Mouse (Mus musculus) intestine, embryonic 16.5 days (tissue): ENCODE measurements around the gene Tomm40l. TPM values are rescaled to one million over a fixed set of nuclear protein-coding genes. Genes with fewer than 3 reads are reported as not detected.

Source experiments
- ATAC-seq: fragments of 200-750 bp; cut with Nextera tagmentation; 2 replicates; pipeline ENCODE4 v1.8.0; 2017; ENCODE audit warnings: moderate TSS enrichment, moderate library complexity
- H3K27ac ChIP-seq: fragments of 300-500 bp; sonication (generic); 2 replicates; pipeline ENCODE4 v1.5.1; 2014; ENCODE audit warnings: mild to moderate bottlenecking, low read length
- H3K27me3 ChIP-seq: fragments of 300-500 bp; sonication (generic); replicated peaks from 2 replicates; pipeline ENCODE4 v1.6.1; 2014; ENCODE audit warnings: low read length, control low read depth, mixed read lengths; ENCODE audit not compliant: control insufficient read depth, insufficient read depth
- H3K36me3 ChIP-seq: fragments of 300-500 bp; sonication (generic); 2 replicates; pipeline ENCODE4 v1.6.1; 2014; ENCODE audit warnings: low read length, control low read depth; ENCODE audit not compliant: control insufficient read depth, insufficient read depth
- H3K4me1 ChIP-seq: fragments of 300-500 bp; sonication (generic); 2 replicates; pipeline ENCODE4 v1.6.1; 2014; ENCODE audit warnings: low read length, control low read depth, mixed read lengths; ENCODE audit not compliant: control insufficient read depth, insufficient read depth
- H3K4me2 ChIP-seq: fragments of 300-500 bp; sonication (generic); 2 replicates; pipeline ENCODE4 v1.6.1; 2014; ENCODE audit warnings: low read depth, low read length, control low read depth
- H3K4me3 ChIP-seq: fragments of 300-500 bp; sonication (generic); 2 replicates; pipeline ENCODE4 v1.5.1; 2014; ENCODE audit warnings: mild to moderate bottlenecking, low read length
- H3K9ac ChIP-seq: fragments of 300-500 bp; sonication (generic); 2 replicates; pipeline ENCODE4 v1.6.1; 2014; ENCODE audit warnings: low read depth, low read length
- H3K9me3 ChIP-seq: fragments of 300-500 bp; sonication (generic); 2 replicates; pipeline ENCODE4 v1.6.1; 2016; ENCODE audit warnings: low read length, control low read depth; ENCODE audit not compliant: control insufficient read depth
- WGBS: fragments of 180-500 bp; shearing (Covaris S2); extraction: QIAGEN DNeasy Blood & Tissue Kit; methylation state at CpG from one replicate; pipeline ENCODE4 v1.1.7; 2014; 5-methylcytosine and 5-hydroxymethylcytosine counted together
- polyA plus RNA-seq: library from polyadenylated mRNA; unstranded; fragments of >200 nt; fragmentation: Nextera tagmentation; extraction: Ambion mirVana; gene quantifications from 2 replicates; pipeline ENCODE4 v1.2.1, GENCODE M21; 2015

Tomm40l gene
- polyA plus RNA-seq, 1 experiment from 2014 or later = 34.7 TPM

DNA sequence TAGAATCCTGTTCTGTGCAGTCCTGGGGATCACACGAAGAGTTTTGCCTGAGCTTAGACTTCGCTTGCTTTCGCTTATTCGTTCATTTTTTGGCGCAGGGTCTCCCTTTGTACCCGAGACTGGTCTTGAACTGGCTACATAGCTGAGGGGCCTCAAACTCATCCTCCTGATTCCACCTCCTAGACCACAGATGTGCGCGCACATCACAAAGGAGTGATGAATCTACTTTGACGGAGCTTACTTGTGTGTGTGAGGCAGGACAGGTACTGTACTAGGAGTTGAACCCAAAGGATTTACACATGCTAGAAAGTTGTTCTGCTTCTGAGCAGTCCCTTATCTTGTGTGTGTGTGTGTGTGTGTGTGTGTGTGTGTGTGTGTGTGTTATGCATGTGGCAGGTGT, 31.5 kb downstream of the Tomm40l start:
- Histone ChIP-seq H3K27ac (no peak overlapping the region), H3K4me1 (peaks cover 27% of the 10 kb centered on the region), H3K9ac (no peak overlapping the region), H3K4me3 (no peak overlapping the region), H3K4me2 (no peak overlapping the region), H3K9me3 (no peaks in the 10 kb centered on the region), H3K36me3 (no peaks in the 10 kb centered on the region), H3K27me3 (peaks cover 14% of the 10 kb centered on the region)
- WGBS = 98% methylated on average over 9 of the region's 9 CpGs
- no peak for ATAC-seq

DNA sequence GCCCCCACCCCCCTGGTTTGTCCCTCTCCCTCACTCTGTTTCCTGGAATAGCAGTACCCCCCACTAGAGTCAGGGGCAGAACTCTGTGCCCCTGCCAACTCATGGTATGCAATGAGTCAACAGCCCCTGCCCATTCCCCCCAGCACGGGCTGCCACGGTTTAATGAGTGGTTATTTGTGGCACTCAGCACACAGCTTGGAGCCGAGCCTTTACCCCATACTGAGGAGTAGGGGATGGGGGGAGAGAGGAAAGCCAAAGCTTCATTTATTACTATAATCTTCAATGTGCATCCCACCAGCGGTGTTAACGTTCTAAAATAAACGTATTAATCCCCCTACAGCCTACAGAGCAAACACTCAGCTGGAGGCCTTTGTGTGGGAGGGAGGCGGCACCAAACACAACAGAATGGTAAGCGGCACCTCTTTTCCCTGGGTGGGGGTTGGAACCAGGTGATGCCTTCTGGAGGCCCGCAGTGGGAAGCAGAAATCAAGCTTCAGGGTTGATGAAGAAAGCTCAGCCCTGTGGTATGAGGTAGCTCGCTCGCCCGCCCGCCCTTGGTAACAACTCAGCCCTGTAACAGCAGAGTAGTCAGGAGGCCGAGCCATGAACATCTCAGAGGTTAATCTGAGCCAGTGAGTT, 32.7 kb downstream of the Tomm40l start:
- H3K4me1 ChIP-seq = peaks cover 20% of the 10 kb centered on the region
- H3K36me3 ChIP-seq = no peaks in the 10 kb centered on the region
- ATAC-seq = peak; percentile 61
- H3K27me3 ChIP-seq = 0 out of 2 replicates have a peak, but pooled peaks cover 7% of the 10 kb centered on the region
- WGBS = 44% methylated on average over 14 of the region's 14 CpGs
- no peak overlapping the region for H3K9ac ChIP-seq
- no peaks in the 10 kb centered on the region for H3K9me3 ChIP-seq
- H3K4me2 ChIP-seq = 0 out of 2 replicates have a peak overlapping the region, but pooled peaks have one; percentile 15
- no peak overlapping the region for H3K4me3 ChIP-seq
- H3K27ac ChIP-seq = 0 out of 2 replicates have a peak overlapping the region, but pooled peaks have one; percentile 35

DNA sequence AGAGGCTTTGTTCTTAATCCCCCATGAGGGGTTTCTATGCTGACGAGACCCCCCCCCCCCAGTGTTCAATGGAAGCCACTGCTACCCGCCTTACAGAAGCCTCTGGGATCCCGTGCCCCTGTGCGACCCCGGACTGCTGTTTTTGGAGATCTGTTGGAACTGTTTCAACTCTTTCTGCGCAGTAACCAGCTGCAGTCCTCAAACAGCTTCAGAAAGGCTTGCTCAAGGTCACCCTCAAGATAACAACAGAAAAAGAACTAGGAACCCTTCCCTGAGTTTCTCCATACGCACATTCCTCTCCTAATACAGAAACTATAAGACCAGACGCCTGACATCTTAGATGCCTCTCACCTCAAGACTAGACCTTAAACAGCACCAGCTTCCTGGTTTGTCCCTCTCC, 33.3 kb downstream of the Tomm40l start:
- Histone ChIP-seq H3K4me3 (no peak overlapping the region), H3K9ac (0 out of 2 replicates have a peak overlapping the region, but pooled peaks have one; percentile 14), H3K4me2 (0 out of 2 replicates have a peak overlapping the region, but pooled peaks have one; percentile 15), H3K36me3 (no peaks in the 10 kb centered on the region), H3K27me3 (0 out of 2 replicates have a peak, but pooled peaks cover 3% of the 10 kb centered on the region), H3K4me1 (peaks cover 22% of the 10 kb centered on the region), H3K9me3 (no peaks in the 10 kb centered on the region), H3K27ac (0 out of 2 replicates have a peak overlapping the region, but pooled peaks have one; percentile 35)
- ATAC-seq = peak; percentile 19; the same call in 1 of the 2 replicates
- 18% methylated on average over 8 of the region's 8 CpGs for WGBS

DNA sequence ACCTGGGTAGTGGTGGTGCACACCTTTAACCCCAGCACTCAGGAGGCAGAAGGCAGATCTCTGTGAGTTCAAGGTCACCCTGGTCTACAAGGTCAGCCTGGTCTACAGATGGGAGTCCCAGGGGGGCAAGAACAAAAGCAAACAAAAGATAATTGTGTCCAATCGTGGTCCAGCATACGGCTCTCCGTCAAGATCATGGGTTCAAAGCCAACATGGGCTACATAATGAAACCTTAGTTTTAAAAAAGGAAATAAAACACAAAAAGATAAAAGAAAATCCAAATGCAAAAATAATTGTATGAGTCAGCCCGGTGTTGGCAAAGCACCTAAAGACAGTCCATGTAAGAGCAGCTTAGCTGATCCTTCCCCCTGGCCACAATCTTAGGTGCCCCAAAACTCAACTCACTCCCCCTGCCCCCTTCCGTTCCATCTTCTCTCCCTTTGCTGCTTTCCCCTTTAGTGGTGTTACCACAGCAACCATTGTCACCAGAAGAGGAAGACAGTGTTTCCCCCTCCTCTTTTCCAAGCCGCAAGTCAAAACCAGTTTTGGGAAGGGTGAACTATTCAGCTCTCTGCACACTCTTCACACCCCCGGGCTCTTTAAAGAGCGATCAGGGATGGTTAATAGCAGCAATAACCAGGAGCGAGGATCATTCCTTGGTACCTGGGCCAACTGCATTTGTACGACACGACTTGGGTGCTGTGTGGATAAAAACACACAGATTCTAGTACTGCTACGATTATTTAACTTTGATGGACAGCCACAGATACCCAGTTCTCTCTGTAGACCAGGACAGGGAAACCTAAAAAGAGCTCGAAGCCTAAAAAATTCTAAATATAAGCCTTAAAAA, 34.2 kb downstream of the Tomm40l start:
- Histone ChIP-seq H3K9ac (no peak overlapping the region), H3K27me3 (0 out of 2 replicates have a peak, but pooled peaks cover 3% of the 10 kb centered on the region), H3K27ac (no peak overlapping the region), H3K4me2 (no peak overlapping the region), H3K4me1 (peaks cover 20% of the 10 kb centered on the region), H3K9me3 (no peaks in the 10 kb centered on the region), H3K4me3 (no peak overlapping the region), H3K36me3 (no peaks in the 10 kb centered on the region)
- ATAC-seq = no peak
- 66% methylated on average over 13 of the region's 13 CpGs for WGBS

DNA sequence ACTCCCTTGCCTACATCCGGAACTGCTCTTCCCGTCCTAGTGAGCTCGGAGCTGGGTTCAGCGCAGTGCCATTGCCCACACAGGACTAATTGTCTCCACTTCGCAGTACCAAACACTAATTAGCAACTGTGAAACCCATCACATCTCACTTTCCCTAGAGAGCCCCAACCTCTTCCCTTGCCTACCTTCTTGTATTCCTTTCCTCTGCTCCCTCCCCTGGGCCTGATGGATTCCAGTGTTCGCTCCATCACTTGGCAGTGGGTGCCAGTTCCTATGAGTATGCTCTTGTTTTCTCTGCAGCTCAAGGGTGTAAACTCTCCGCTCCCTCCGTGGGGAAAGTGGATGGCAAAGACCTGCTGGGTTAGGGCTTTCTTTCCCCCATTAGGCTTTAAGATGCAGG, 36.7 kb downstream of the Tomm40l start:
- H3K9ac ChIP-seq = no peak overlapping the region
- 70% methylated on average over 8 of the region's 8 CpGs for WGBS
- H3K36me3 ChIP-seq = no peaks in the 10 kb centered on the region
- H3K4me1 ChIP-seq = peaks cover 15% of the 10 kb centered on the region
- ATAC-seq = no peak
- no peaks in the 10 kb centered on the region for H3K9me3 ChIP-seq
- H3K27me3 ChIP-seq = no peaks in the 10 kb centered on the region
- no peak overlapping the region for H3K4me2 ChIP-seq
- H3K27ac ChIP-seq = no peak overlapping the region
- H3K4me3 ChIP-seq = no peak overlapping the region

DNA sequence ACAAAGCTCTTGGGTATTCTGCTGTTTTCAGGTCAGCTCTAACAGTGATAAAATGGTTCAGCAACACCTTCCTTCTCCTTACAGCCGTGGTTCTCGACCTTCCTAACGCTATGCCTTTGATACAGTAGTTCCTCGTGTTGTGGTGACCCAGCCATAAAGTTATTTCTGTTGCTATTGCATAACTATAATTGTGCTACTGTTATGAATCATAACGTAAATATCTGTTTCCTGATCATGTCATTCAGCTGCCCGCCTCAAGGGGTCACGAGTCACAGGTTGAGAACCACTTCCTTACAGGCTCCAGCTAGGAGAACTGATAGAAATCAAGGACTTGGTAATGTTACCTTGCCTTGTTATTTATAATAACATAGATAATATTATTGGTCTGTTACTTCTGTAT, 38.0 kb downstream of the Tomm40l start:
- H3K4me2 ChIP-seq = no peak overlapping the region
- H3K27me3 ChIP-seq = no peaks in the 10 kb centered on the region
- H3K9ac ChIP-seq = no peak overlapping the region
- peaks cover 11% of the 10 kb centered on the region for H3K4me1 ChIP-seq
- H3K4me3 ChIP-seq = no peak overlapping the region
- peak; percentile 85 for ATAC-seq
- WGBS = 58% methylated on average over 7 of the region's 7 CpGs
- H3K36me3 ChIP-seq = no peaks in the 10 kb centered on the region
- H3K9me3 ChIP-seq = no peaks in the 10 kb centered on the region
- 0 out of 2 replicates have a peak overlapping the region, but pooled peaks have one; percentile 44 for H3K27ac ChIP-seq

DNA sequence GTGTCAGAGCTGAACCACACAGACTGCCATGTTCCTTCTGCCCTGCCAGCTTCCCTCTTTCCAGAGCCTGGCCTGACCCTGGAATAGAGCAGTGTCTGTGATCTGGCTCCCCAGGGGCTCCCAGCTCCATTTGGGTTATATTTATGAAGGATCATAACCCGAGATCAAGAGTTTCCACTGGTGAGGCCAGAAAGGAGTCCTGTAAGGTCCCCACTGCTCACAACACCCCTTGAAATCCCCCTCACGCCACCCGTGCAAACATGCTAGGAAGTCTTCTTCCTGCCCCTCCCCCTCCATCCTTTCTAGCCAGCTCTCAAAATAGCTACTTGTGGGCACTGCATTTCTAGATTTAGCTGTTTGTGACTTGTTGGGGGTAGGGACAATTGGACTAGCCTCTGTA, 38.7 kb downstream of the Tomm40l start:
- no peak overlapping the region for H3K9ac ChIP-seq
- H3K27ac ChIP-seq = no peak overlapping the region
- 51% methylated on average over 3 of the region's 3 CpGs for WGBS
- no peak overlapping the region for H3K4me2 ChIP-seq
- no peak overlapping the region for H3K4me3 ChIP-seq
- no peaks in the 10 kb centered on the region for H3K36me3 ChIP-seq
- 0 out of 2 replicates have a peak, but pooled peaks cover 5% of the 10 kb centered on the region for H3K4me1 ChIP-seq
- no peaks in the 10 kb centered on the region for H3K9me3 ChIP-seq
- ATAC-seq = no peak
- no peaks in the 10 kb centered on the region for H3K27me3 ChIP-seq

DNA sequence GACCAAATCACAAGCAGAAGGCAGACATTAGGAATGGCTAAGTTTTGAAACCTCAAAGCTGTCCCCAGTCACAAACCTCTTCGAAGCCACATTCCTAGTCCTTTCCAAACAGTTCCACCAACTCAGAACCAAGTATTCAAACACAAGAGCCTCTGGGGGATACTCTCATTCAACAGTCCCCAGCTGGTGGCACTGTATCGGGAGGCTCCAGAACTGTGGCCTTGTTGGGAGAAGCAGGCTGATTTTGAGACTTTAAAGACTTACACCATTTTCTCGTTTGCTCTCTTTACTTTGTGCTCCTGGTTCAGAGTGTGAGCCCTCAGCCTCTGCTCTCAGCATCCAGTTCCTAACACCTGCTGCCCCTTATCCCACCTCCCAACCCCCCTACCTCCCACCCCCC, 39.3 kb downstream of the Tomm40l start:
- H3K9me3 ChIP-seq = no peaks in the 10 kb centered on the region
- WGBS = 86% methylated on average over 3 of the region's 3 CpGs
- no peak overlapping the region for H3K27ac ChIP-seq
- H3K27me3 ChIP-seq = no peaks in the 10 kb centered on the region
- no peak overlapping the region for H3K9ac ChIP-seq
- ATAC-seq = no peak
- H3K4me1 ChIP-seq = 0 out of 2 replicates have a peak, but pooled peaks cover 5% of the 10 kb centered on the region
- H3K4me3 ChIP-seq = no peak overlapping the region
- no peaks in the 10 kb centered on the region for H3K36me3 ChIP-seq
- no peak overlapping the region for H3K4me2 ChIP-seq

DNA sequence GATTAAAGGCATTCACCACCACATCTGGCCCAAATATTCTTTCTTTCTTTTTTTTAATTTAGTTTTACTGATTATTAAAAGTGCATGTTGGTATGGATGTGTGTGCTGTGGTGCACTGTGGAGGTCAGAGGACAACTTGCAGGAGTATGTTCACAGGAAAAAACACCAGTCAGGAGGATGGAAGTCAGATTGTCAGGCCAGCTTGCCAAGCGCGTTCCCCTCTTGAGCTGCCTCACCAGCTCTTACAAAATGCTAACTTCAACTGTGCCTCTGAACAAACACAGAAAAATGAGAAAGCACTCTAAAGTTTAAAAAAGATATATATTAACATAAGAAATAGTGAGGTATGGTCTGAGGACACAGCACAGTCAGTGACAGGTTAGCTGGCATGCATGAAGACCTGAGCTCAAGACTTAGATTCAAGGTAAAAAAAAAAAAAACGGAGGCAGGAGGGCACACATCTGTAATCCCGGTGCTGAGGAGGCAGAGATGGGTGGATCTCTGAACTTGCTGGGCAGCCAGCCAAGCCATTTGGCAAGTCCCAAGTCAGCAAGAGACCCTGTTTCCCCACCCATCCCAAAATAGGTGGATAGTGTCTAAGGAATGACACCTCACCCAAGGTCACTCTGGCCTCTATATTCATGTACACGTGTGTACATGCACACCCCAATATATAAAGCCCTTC, 42.7 kb downstream of the Tomm40l start:
- Histone ChIP-seq H3K4me1 (0 out of 2 replicates have a peak, but pooled peaks cover 5% of the 10 kb centered on the region), H3K4me2 (no peak overlapping the region), H3K36me3 (no peaks in the 10 kb centered on the region), H3K27ac (no peak overlapping the region), H3K4me3 (no peak overlapping the region), H3K9me3 (no peaks in the 10 kb centered on the region), H3K9ac (no peak overlapping the region), H3K27me3 (no peaks in the 10 kb centered on the region)
- 78% methylated on average over 5 of the region's 5 CpGs for WGBS
- ATAC-seq = no peak
